Mouse (Mus musculus): Measurements from ENCODE around the gene Foxp1. TPM values are rescaled to one million over a fixed set of nuclear protein-coding genes. Genes with fewer than 3 reads are reported as not detected.

Gene Foxp1
- polyA plus RNA-seq, 1 experiment from 2014 or later, result 38.0 TPM

DNA sequence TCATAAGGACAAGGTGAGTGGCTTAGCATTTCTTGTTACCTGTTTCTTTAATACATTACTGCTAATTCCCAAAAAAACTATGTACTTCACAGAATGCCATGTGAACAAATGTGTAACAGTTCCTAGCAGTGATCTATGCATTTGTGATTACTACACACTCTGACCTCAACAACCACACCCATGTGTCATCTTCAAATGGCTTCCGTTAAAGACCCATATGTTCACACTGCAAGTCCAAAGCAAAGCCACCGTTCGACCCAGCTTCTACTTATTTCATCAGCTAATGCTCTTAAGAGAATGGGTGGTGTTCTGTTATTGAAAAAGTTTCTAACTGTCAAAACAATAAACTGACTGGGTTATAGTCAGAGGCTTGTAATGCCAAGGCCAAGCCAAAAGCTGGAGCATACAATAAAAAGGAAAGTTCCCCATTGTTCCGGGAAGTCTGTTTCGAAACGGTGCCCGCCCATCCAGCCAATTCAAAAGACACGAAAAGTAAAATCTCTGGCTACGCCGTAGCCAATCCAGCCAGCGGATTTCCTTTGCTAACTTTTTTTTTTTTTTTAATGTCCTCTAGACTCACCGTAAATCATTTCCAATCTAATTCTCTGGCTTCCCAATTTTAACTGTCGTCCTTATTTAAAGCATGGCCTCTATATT is 187.2 kb downstream of the Foxp1 start:
- Histone ChIP-seq H3K36me3 (ENCODE audit: insufficient read depth, low read length) (no peaks in the 10 kb centered on the region), H3K27ac (no peak overlapping the region), H3K4me2 (ENCODE audit: low read length) (0 out of 2 replicates have a peak overlapping the region, but pooled peaks have one; percentile 16), H3K4me1 (replicated peaks; ENCODE audit: insufficient read depth, low read length) (peaks cover 15% of the 10 kb centered on the region; the same call in 1 of the 2 replicates), H3K9ac (ENCODE audit: low read depth, low read length) (no peak overlapping the region), H3K4me3 (replicated peaks; ENCODE audit: low read depth, low read length) (no peak overlapping the region), H3K27me3 (ENCODE audit: insufficient read depth, low read length) (no peaks in the 10 kb centered on the region), H3K9me3 (replicated peaks; ENCODE audit: low read length) (no peaks in the 10 kb centered on the region)
- ATAC-seq (replicated peaks; ENCODE audit: low FRiP score, low read depth), result no peak
- WGBS, result 36% methylated on average over 13 of the region's 13 CpGs
- DNase-seq (ENCODE audit: low spot score), result peak; percentile 72
- TF ChIP-seq CTCF (IDR thresholded peaks at IDR 0.05; ENCODE audit: low read depth), result no peak

DNA sequence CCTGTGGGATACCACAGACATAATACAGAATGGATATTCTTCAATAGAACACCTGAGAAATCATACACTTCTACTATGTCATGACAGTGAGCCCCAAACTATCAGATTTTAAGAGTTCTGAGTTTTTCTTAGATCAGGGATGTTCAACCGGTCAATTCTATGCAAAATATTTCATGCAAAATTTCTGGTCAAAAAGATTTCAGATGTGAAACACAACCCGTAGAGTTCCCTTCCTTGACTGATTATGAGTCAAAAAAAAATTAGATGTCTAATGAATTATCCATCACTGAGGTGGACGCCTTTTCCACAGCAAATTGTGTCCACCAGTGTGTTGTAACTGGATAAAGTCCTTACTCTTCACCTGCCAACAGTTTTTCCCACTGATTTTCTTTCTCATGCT is 188.3 kb downstream of the Foxp1 start:
- Histone ChIP-seq H3K9ac (ENCODE audit: low read depth, low read length) (no peak overlapping the region), H3K4me1 (replicated peaks; ENCODE audit: insufficient read depth, low read length) (peaks cover 15% of the 10 kb centered on the region; the same call in 1 of the 2 replicates), H3K4me3 (replicated peaks; ENCODE audit: low read depth, low read length) (no peak overlapping the region), H3K27me3 (ENCODE audit: insufficient read depth, low read length) (no peaks in the 10 kb centered on the region), H3K4me2 (ENCODE audit: low read length) (no peak overlapping the region), H3K9me3 (replicated peaks; ENCODE audit: low read length) (no peaks in the 10 kb centered on the region), H3K27ac (no peak overlapping the region), H3K36me3 (ENCODE audit: insufficient read depth, low read length) (no peaks in the 10 kb centered on the region)
- no peak for DNase-seq (ENCODE audit: low spot score)
- 92% methylated on average over 3 of the region's 3 CpGs for WGBS
- ATAC-seq (replicated peaks; ENCODE audit: low FRiP score, low read depth), result no peak
- TF ChIP-seq CTCF (IDR thresholded peaks at IDR 0.05; ENCODE audit: low read depth), result no peak

DNA sequence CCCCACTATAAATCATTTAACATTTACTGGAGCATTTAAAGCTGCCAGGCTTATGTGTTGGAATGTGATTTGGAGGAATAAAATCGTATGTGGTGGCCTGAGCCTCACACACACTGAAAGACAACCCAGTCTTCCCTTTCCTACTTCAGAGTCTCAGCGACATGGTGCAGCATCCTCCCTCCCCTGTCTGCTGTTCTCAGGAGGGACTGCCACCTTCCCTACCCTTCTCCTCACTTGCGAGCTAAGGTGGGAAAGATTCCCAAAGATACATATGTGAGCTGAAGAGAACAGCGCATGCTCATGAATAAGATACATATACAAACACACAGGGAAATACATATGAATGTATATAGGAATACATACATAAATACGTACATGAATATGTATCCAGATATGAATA is 189.4 kb downstream of the Foxp1 start:
- WGBS, result 84% methylated on average over 5 of the region's 5 CpGs
- Histone ChIP-seq H3K27me3 (ENCODE audit: insufficient read depth, low read length) (no peaks in the 10 kb centered on the region), H3K4me2 (ENCODE audit: low read length) (no peak overlapping the region), H3K36me3 (ENCODE audit: insufficient read depth, low read length) (no peaks in the 10 kb centered on the region), H3K9me3 (replicated peaks; ENCODE audit: low read length) (no peaks in the 10 kb centered on the region), H3K9ac (ENCODE audit: low read depth, low read length) (no peak overlapping the region), H3K4me1 (replicated peaks; ENCODE audit: insufficient read depth, low read length) (peaks cover 10% of the 10 kb centered on the region; the same call in 1 of the 2 replicates), H3K4me3 (replicated peaks; ENCODE audit: low read depth, low read length) (no peak overlapping the region), H3K27ac (no peak overlapping the region)
- DNase-seq (ENCODE audit: low spot score), result no peak
- no peak for TF ChIP-seq CTCF (IDR thresholded peaks at IDR 0.05; ENCODE audit: low read depth)
- no peak for ATAC-seq (replicated peaks; ENCODE audit: low FRiP score, low read depth)

DNA sequence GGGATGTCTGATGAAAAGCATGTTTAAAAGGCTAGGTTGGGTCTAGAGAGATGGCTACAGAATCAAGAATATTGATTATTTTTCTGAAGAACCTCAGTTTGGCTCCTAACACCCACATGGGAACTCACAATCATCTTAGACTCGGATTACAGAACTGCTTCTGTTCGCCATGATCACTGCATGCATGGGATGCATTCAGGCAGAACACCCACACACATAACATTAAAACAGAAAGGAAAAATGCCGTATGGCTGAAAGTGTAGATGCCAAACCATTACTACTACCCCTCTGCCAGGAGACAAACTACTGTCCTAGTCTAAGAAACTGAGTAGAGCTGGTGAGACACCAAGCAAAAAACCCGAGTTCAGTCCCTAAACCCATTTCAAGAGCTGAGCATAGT is 192.4 kb downstream of the Foxp1 start:
- no peak for ATAC-seq (replicated peaks; ENCODE audit: low FRiP score, low read depth)
- no peak overlapping the region for H3K9ac ChIP-seq (ENCODE audit: low read depth, low read length)
- WGBS, result 64% methylated on average over 4 of the region's 4 CpGs
- no peak overlapping the region for H3K4me3 ChIP-seq (replicated peaks; ENCODE audit: low read depth, low read length)
- H3K4me2 ChIP-seq (ENCODE audit: low read length), result no peak overlapping the region
- H3K27me3 ChIP-seq (ENCODE audit: insufficient read depth, low read length), result no peaks in the 10 kb centered on the region
- H3K9me3 ChIP-seq (replicated peaks; ENCODE audit: low read length), result no peaks in the 10 kb centered on the region
- no peak overlapping the region for H3K27ac ChIP-seq
- no peak for TF ChIP-seq CTCF (IDR thresholded peaks at IDR 0.05; ENCODE audit: low read depth)
- no peaks in the 10 kb centered on the region for H3K36me3 ChIP-seq (ENCODE audit: insufficient read depth, low read length)
- DNase-seq (ENCODE audit: low spot score), result no peak
- H3K4me1 ChIP-seq (replicated peaks; ENCODE audit: insufficient read depth, low read length), result no peaks in the 10 kb centered on the region

DNA sequence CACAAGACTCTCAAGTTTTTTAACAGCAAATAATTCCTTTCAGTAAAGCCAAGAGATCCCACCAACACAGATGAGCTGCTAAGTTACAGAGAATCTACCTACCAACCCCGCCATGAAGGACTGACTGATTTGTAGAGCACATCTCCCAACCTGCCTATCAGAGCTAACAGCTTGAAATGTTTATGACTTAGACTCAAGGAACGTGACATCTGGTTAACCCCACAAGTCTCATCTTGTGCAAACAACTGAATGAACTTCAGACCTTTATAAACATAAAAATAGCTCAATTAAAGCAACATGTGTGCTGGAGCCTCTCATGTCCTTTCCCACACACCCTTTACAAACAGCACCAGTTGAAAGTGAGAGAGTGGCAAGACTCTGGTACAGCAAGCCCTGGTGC is 193.9 kb downstream of the Foxp1 start:
- Histone ChIP-seq H3K36me3 (ENCODE audit: insufficient read depth, low read length) (no peaks in the 10 kb centered on the region), H3K27ac (no peak overlapping the region), H3K27me3 (ENCODE audit: insufficient read depth, low read length) (no peaks in the 10 kb centered on the region), H3K4me3 (replicated peaks; ENCODE audit: low read depth, low read length) (no peak overlapping the region), H3K9me3 (replicated peaks; ENCODE audit: low read length) (no peaks in the 10 kb centered on the region), H3K4me2 (ENCODE audit: low read length) (no peak overlapping the region), H3K4me1 (replicated peaks; ENCODE audit: insufficient read depth, low read length) (no peaks in the 10 kb centered on the region), H3K9ac (ENCODE audit: low read depth, low read length) (no peak overlapping the region)
- DNase-seq (ENCODE audit: low spot score) (no peak), ATAC-seq (replicated peaks; ENCODE audit: low FRiP score, low read depth) (no peak)
- TF ChIP-seq CTCF (IDR thresholded peaks at IDR 0.05; ENCODE audit: low read depth), result no peak
- 46% methylated on average over 2 of the region's 2 CpGs for WGBS

DNA sequence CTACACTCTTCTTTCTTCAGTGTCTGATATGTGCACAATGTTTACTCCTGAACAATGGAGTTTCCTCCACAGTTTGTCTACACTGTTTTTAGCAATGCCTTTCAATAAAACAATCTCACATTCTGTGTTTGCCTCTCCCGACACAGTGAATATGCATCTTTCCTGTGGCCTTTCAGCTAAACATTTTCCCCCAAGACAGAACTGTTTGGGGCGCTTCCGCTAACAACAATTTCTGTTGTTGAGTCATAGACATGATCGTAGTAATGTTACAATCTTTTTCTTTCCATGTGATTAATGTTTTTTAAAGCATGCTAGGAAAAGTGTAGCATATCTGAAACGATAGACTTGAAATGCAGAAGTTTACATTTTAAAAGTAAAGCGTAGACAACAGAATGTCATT is 194.4 kb downstream of the Foxp1 start:
- no peaks in the 10 kb centered on the region for H3K27me3 ChIP-seq (ENCODE audit: insufficient read depth, low read length)
- no peak overlapping the region for H3K9ac ChIP-seq (ENCODE audit: low read depth, low read length)
- TF ChIP-seq CTCF (IDR thresholded peaks at IDR 0.05; ENCODE audit: low read depth), result no peak
- H3K4me1 ChIP-seq (replicated peaks; ENCODE audit: insufficient read depth, low read length), result no peaks in the 10 kb centered on the region
- no peak overlapping the region for H3K4me3 ChIP-seq (replicated peaks; ENCODE audit: low read depth, low read length)
- no peaks in the 10 kb centered on the region for H3K36me3 ChIP-seq (ENCODE audit: insufficient read depth, low read length)
- ATAC-seq (replicated peaks; ENCODE audit: low FRiP score, low read depth), result no peak
- no peaks in the 10 kb centered on the region for H3K9me3 ChIP-seq (replicated peaks; ENCODE audit: low read length)
- H3K27ac ChIP-seq, result no peak overlapping the region
- no peak for DNase-seq (ENCODE audit: low spot score)
- no peak overlapping the region for H3K4me2 ChIP-seq (ENCODE audit: low read length)
- WGBS, result 76% methylated on average over 6 of the region's 6 CpGs

DNA sequence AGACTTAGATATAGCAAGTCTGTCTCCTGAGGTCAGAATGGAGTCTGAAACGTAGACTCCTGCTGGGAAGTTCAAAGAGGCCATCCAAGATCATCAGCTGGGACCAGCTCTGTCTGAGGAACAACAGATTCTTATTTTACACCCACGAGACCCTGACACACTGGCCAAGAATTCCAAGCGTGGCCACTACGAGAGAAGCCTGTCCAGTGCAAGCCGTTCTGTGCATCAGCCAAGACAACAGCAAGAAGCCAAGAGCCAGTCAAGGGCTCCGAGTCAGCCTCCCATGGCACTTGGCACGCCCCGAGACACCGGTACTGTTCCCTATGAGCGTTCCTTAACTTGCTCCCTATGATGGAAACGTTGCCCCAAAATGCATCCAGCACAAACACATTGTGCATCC is 194.8 kb downstream of the Foxp1 start:
- no peak overlapping the region for H3K9ac ChIP-seq (ENCODE audit: low read depth, low read length)
- 61% methylated on average over 11 of the region's 11 CpGs for WGBS
- no peaks in the 10 kb centered on the region for H3K9me3 ChIP-seq (replicated peaks; ENCODE audit: low read length)
- H3K27ac ChIP-seq, result no peak overlapping the region
- no peak overlapping the region for H3K4me2 ChIP-seq (ENCODE audit: low read length)
- peak; percentile 58 for DNase-seq (ENCODE audit: low spot score)
- ATAC-seq (replicated peaks; ENCODE audit: low FRiP score, low read depth), result no peak
- TF ChIP-seq CTCF (IDR thresholded peaks at IDR 0.05; ENCODE audit: low read depth), result no peak
- H3K27me3 ChIP-seq (ENCODE audit: insufficient read depth, low read length), result no peaks in the 10 kb centered on the region
- no peaks in the 10 kb centered on the region for H3K4me1 ChIP-seq (replicated peaks; ENCODE audit: insufficient read depth, low read length)
- H3K4me3 ChIP-seq (replicated peaks; ENCODE audit: low read depth, low read length), result no peak overlapping the region
- no peaks in the 10 kb centered on the region for H3K36me3 ChIP-seq (ENCODE audit: insufficient read depth, low read length)
